28 mouse cellular contexts compared by ENCODE assay signal in genomic region chr9:32565309-32565708, GRCm38 (mm10). TPM values are rescaled to one million over a fixed set of nuclear protein-coding genes. Genes with fewer than 3 reads are reported as not detected.
DNase-seq lines count a peak whose midpoint lies in the region; ATAC-seq and TF ChIP-seq lines count a peak whose summit lies in the region.
"Had no signal": no experiment of that assay in that cellular context is flagged by ENCODE, and none has a peak within 500 bp of the region (broad histone marks: within the 10 kb centered on the region; RNA-seq: fewer than 3 reads in every experiment).

No protein-coding gene starts in this region.

- H3K9me3 ChIP-seq in heart, embryonic 16.5 days (replicated peaks; ENCODE audit: control insufficient read depth, low read length), result no peaks in the 10 kb centered on the region
- H3K9me3 ChIP-seq in heart, embryonic 11.5 days (replicated peaks; ENCODE audit: control insufficient read depth, low read length), result no peaks in the 10 kb centered on the region
- no peaks in the 10 kb centered on the region for H3K9me3 ChIP-seq in kidney, postnatal 0 days (replicated peaks; ENCODE audit: low read length)
- H3K9me3 ChIP-seq in limb, embryonic 10.5 days (replicated peaks), result no peaks in the 10 kb centered on the region
- no peaks in the 10 kb centered on the region for H3K9me3 ChIP-seq in limb, embryonic 12.5 days
- no peaks in the 10 kb centered on the region for H3K9me3 ChIP-seq in forebrain, postnatal 0 days (ENCODE audit: low read length)
- H3K9me3 ChIP-seq: embryonic facial prominence, embryonic 15.5 days; forebrain, embryonic 12.5 days; heart, embryonic 12.5 days; hindbrain, embryonic 15.5 days; liver, embryonic 15.5 days; megakaryocyte, embryonic 14.5 days; midbrain, embryonic 12.5 days; neural tube, embryonic 12.5 days had no signal

- H3K27me3 ChIP-seq in heart, embryonic 16.5 days (ENCODE audit: control insufficient read depth, insufficient read depth, low read length), result no peaks in the 10 kb centered on the region
- H3K27me3 ChIP-seq in heart, embryonic 11.5 days (ENCODE audit: control insufficient read depth, insufficient read depth, low read length), result peaks cover 5% of the 10 kb centered on the region; the same call in 1 of the 2 replicates
- H3K27me3 ChIP-seq in kidney, postnatal 0 days (ENCODE audit: insufficient read depth, low read length), result no peaks in the 10 kb centered on the region
- H3K27me3 ChIP-seq in limb, embryonic 10.5 days (ENCODE audit: low read depth, poor library complexity, severe bottlenecking), result no peaks in the 10 kb centered on the region
- no peaks in the 10 kb centered on the region for H3K27me3 ChIP-seq in limb, embryonic 12.5 days
- no peaks in the 10 kb centered on the region for H3K27me3 ChIP-seq in forebrain, postnatal 0 days (ENCODE audit: insufficient read depth, low read length)
- H3K27me3 ChIP-seq: embryonic facial prominence, embryonic 15.5 days; hindbrain, embryonic 15.5 days; megakaryocyte, embryonic 14.5 days; neural tube, embryonic 12.5 days had no signal

- no peaks in the 10 kb centered on the region for H3K36me3 ChIP-seq in heart, embryonic 16.5 days (ENCODE audit: control insufficient read depth, insufficient read depth)
- no peaks in the 10 kb centered on the region for H3K36me3 ChIP-seq in heart, embryonic 11.5 days (ENCODE audit: control insufficient read depth, insufficient read depth, low read length)
- H3K36me3 ChIP-seq in kidney, postnatal 0 days (ENCODE audit: insufficient read depth, low read length), result no peaks in the 10 kb centered on the region
- H3K36me3 ChIP-seq in limb, embryonic 10.5 days, result no peaks in the 10 kb centered on the region
- H3K36me3 ChIP-seq in limb, embryonic 12.5 days, result no peaks in the 10 kb centered on the region
- H3K36me3 ChIP-seq in forebrain, postnatal 0 days (ENCODE audit: insufficient read depth), result no peaks in the 10 kb centered on the region
- H3K36me3 ChIP-seq: embryonic facial prominence, embryonic 15.5 days; forebrain, embryonic 12.5 days; heart, embryonic 12.5 days; hindbrain, embryonic 15.5 days; liver, embryonic 15.5 days; midbrain, embryonic 12.5 days; neural tube, embryonic 12.5 days had no signal

- peak overlapping the region; percentile 64 for H3K27ac ChIP-seq in heart, embryonic 16.5 days (ENCODE audit: low read length)
- no peak overlapping the region for H3K27ac ChIP-seq in heart, embryonic 11.5 days (ENCODE audit: low read depth, low read length)
- peak overlapping the region; percentile 31 for H3K27ac ChIP-seq in kidney, postnatal 0 days
- peak overlapping the region; percentile 75; the same call in 1 of the 2 replicates for H3K27ac ChIP-seq in limb, embryonic 10.5 days
- peak overlapping the region; percentile 32 for H3K27ac ChIP-seq in limb, embryonic 12.5 days
- no peak overlapping the region for H3K27ac ChIP-seq in forebrain, postnatal 0 days (ENCODE audit: low read depth, low read length)
- H3K27ac ChIP-seq: embryonic facial prominence, embryonic 15.5 days; forebrain, embryonic 12.5 days; hindbrain, embryonic 15.5 days; liver, embryonic 15.5 days; midbrain, embryonic 12.5 days; neural tube, embryonic 12.5 days had no signal

- H3K4me2 ChIP-seq in heart, embryonic 16.5 days (ENCODE audit: low read depth, low read length), result no peak overlapping the region
- no peak overlapping the region for H3K4me2 ChIP-seq in heart, embryonic 11.5 days
- H3K4me2 ChIP-seq in kidney, postnatal 0 days (ENCODE audit: low read length), result no peak overlapping the region
- H3K4me2 ChIP-seq in limb, embryonic 12.5 days, result no peak overlapping the region
- H3K4me2 ChIP-seq in forebrain, postnatal 0 days (ENCODE audit: low read depth), result no peak overlapping the region
- H3K4me2 ChIP-seq: embryonic facial prominence, embryonic 15.5 days; forebrain, embryonic 12.5 days; heart, embryonic 12.5 days; hindbrain, embryonic 15.5 days; liver, embryonic 15.5 days; midbrain, embryonic 12.5 days; neural tube, embryonic 12.5 days had no signal

- peak; percentile 44 for DNase-seq in kidney, postnatal 0 days (ENCODE audit: low spot score)
- DNase-seq in kidney, adult 18-20 months, result no peak
- no peak for DNase-seq in limb, embryonic 10.5 days (ENCODE audit: low spot score)
- DNase-seq in forebrain, postnatal 0 days, result no peak
- DNase-seq: adrenal gland, postnatal 25 days; B cell, adult 2 months; cerebellum, adult 11-12 months; cerebellum, adult 9-11 months; gastrocnemius, postnatal 10 days; kidney, adult 2 months; kidney, postnatal 4 days; lung, postnatal 4 days; right cerebral cortex, adult 18-20 months; spleen, adult 18-20 months; thymus, postnatal 14 days had no signal

- H3K9ac ChIP-seq in heart, embryonic 16.5 days (ENCODE audit: low read length), result no peak overlapping the region
- no peak overlapping the region for H3K9ac ChIP-seq in heart, embryonic 11.5 days (ENCODE audit: low read depth, low read length)
- no peak overlapping the region for H3K9ac ChIP-seq in kidney, postnatal 0 days (ENCODE audit: low read depth, low read length)
- H3K9ac ChIP-seq in limb, embryonic 12.5 days (replicated peaks), result no peak overlapping the region
- H3K9ac ChIP-seq in forebrain, postnatal 0 days, result no peak overlapping the region
- H3K9ac ChIP-seq: embryonic facial prominence, embryonic 15.5 days; forebrain, embryonic 12.5 days; heart, embryonic 12.5 days; hindbrain, embryonic 15.5 days; liver, embryonic 15.5 days; midbrain, embryonic 12.5 days; neural tube, embryonic 12.5 days had no signal

- H3K4me3 ChIP-seq in heart, embryonic 16.5 days (ENCODE audit: low read length), result no peak overlapping the region
- no peak overlapping the region for H3K4me3 ChIP-seq in heart, embryonic 11.5 days (ENCODE audit: low read depth, low read length)
- no peak overlapping the region for H3K4me3 ChIP-seq in kidney, postnatal 0 days (replicated peaks; ENCODE audit: low read depth, low read length)
- no peak overlapping the region for H3K4me3 ChIP-seq in limb, embryonic 10.5 days
- no peak overlapping the region for H3K4me3 ChIP-seq in limb, embryonic 12.5 days (replicated peaks)
- H3K4me3 ChIP-seq in forebrain, postnatal 0 days (ENCODE audit: low read depth, low read length), result no peak overlapping the region
- H3K4me3 ChIP-seq: embryonic facial prominence, embryonic 15.5 days; forebrain, embryonic 12.5 days; heart, embryonic 12.5 days; hindbrain, embryonic 15.5 days; liver, embryonic 15.5 days; megakaryocyte, embryonic 14.5 days; midbrain, embryonic 12.5 days; myocyte; neural tube, embryonic 12.5 days had no signal

- ATAC-seq in heart, embryonic 16.5 days (replicated peaks; ENCODE audit: extremely low read depth, insufficient read depth, low FRiP score), result no peak
- no peak for ATAC-seq in heart, embryonic 11.5 days (replicated peaks; ENCODE audit: insufficient number of reproducible peaks, low FRiP score, low TSS enrichment)
- ATAC-seq in kidney, postnatal 0 days (replicated peaks; ENCODE audit: low FRiP score, low read depth), result no peak
- no peak for ATAC-seq in limb, embryonic 12.5 days (ENCODE audit: insufficient number of reproducible peaks, insufficient read depth, low FRiP score, low TSS enrichment, low read depth)
- no peak for ATAC-seq in forebrain, postnatal 0 days
- ATAC-seq: inflammation-experienced regulatory T-cells, adult 6 months had no signal

- 48% methylated on average over 3 of the region's 3 CpGs for WGBS in heart, embryonic 16.5 days
- WGBS in heart, embryonic 11.5 days (ENCODE audit: insufficient replicate concordance), result 51% methylated on average over 3 of the region's 3 CpGs
- WGBS in kidney, postnatal 0 days, result 51% methylated on average over 3 of the region's 3 CpGs
- WGBS in limb, embryonic 10.5 days, result 68% methylated on average over 3 of the region's 3 CpGs
- WGBS in limb, embryonic 12.5 days, result 58% methylated on average over 3 of the region's 3 CpGs
- WGBS in forebrain, postnatal 0 days, result 67% methylated on average over 3 of the region's 3 CpGs

- TF ChIP-seq CTCF in kidney, postnatal 0 days (IDR thresholded peaks at IDR 0.05; ENCODE audit: low read depth), result no peak
- TF ChIP-seq CTCF in forebrain, postnatal 0 days (IDR thresholded peaks at IDR 0.05; ENCODE audit: low read depth), result no peak

- H3K4me1 ChIP-seq in heart, embryonic 16.5 days (ENCODE audit: control insufficient read depth, insufficient read depth, low read length), result peaks cover 9% of the 10 kb centered on the region
- peaks cover 11% of the 10 kb centered on the region for H3K4me1 ChIP-seq in heart, embryonic 11.5 days (ENCODE audit: control insufficient read depth, insufficient read depth, low read length)
- peaks cover 10% of the 10 kb centered on the region; the same call in 1 of the 2 replicates for H3K4me1 ChIP-seq in kidney, postnatal 0 days (replicated peaks; ENCODE audit: insufficient read depth, low read length)
- H3K4me1 ChIP-seq in limb, embryonic 10.5 days, result peaks cover 79% of the 10 kb centered on the region
- H3K4me1 ChIP-seq in limb, embryonic 12.5 days (replicated peaks), result peaks cover 76% of the 10 kb centered on the region
- H3K4me1 ChIP-seq in forebrain, postnatal 0 days (ENCODE audit: insufficient read depth), result no peaks in the 10 kb centered on the region
- H3K4me1 ChIP-seq: forebrain, embryonic 12.5 days; hindbrain, embryonic 15.5 days; midbrain, embryonic 12.5 days; neural tube, embryonic 12.5 days had no signal

RNA-seq across cellular contexts. Expression of gene Fli1, which starts 22.6 kb away (rescaled TPM):
- 20.1 and 23.4 TPM in 2 replicates for polyA plus RNA-seq in heart, embryonic 16.5 days (2015; fragmentation: Nextera tagmentation; extraction: Ambion mirVana)
- 17.1 and 18.7 TPM in 2 replicates for polyA plus RNA-seq in heart, embryonic 11.5 days (2014; fragmentation: Nextera tagmentation; extraction: Ambion mirVana)
- polyA plus RNA-seq in kidney, postnatal 0 days (2015; fragmentation: Nextera tagmentation; extraction: Ambion mirVana), result 21.6 and 23.6 TPM in 2 replicates
- 50.6 and 71.2 TPM in 2 replicates for polyA plus RNA-seq in limb, embryonic 10.5 days (2016; fragmentation: Nextera tagmentation; extraction: Ambion mirVana)
- polyA plus RNA-seq in limb, embryonic 12.5 days (2016; fragmentation: Nextera tagmentation; extraction: Ambion mirVana), result 55.6 and 55.9 TPM in 2 replicates
- total RNA-seq in forebrain, postnatal 0 days (2014; rRNA removed), result 6.2 and 7.0 TPM in 2 replicates
- 5.7 and 6.8 TPM in 2 replicates for polyA plus RNA-seq in forebrain, postnatal 0 days (2015; fragmentation: Nextera tagmentation; extraction: Ambion mirVana)
- polyA plus RNA-seq: myocyte had no signal

Comparison
In these comparisons a context has a peak if more than half of its experiments do, and no peak if none do; other contexts are left out.
1. H3K27ac ChIP-seq: peak in heart, embryonic 16.5 days (single experiment), kidney, postnatal 0 days (single experiment), limb, embryonic 10.5 days (single experiment) and limb, embryonic 12.5 days (single experiment); none in heart, embryonic 11.5 days (single experiment) and forebrain, postnatal 0 days (single experiment).